Mouse (Mus musculus): Measurements from ENCODE around the gene Rab1b. TPM values are rescaled to one million over a fixed set of nuclear protein-coding genes. Genes with fewer than 3 reads are reported as not detected.

Rab1b gene
- polyA plus RNA-seq, 2 experiments, result 192 to 249 TPM

GRCm38 (mm10) chr19:5062446-5062845 lies 44.4 kb downstream of the Rab1b start:
- WGBS, result 43% methylated on average over 6 of the region's 6 CpGs
- Histone ChIP-seq H3K36me3 (ENCODE audit: control insufficient read depth, insufficient read depth, low read length) (no peaks in the 10 kb centered on the region), H3K27me3 (ENCODE audit: control insufficient read depth, insufficient read depth, low read length) (no peaks in the 10 kb centered on the region), H3K9ac (ENCODE audit: low read depth, low read length, severe bottlenecking) (no peak overlapping the region), H3K4me1 (ENCODE audit: control insufficient read depth, insufficient read depth, low read length) (peaks cover 42% of the 10 kb centered on the region), H3K4me2 (replicated peaks; ENCODE audit: low read depth, low read length, severe bottlenecking) (no peak overlapping the region), H3K9me3 (ENCODE audit: control insufficient read depth, low read length) (no peaks in the 10 kb centered on the region), H3K27ac (replicated peaks; ENCODE audit: low read depth, low read length) (no peak overlapping the region), H3K4me3 (replicated peaks; ENCODE audit: low read length) (no peak overlapping the region)
- ATAC-seq (ENCODE audit: low FRiP score, low read depth) (no peak), DNase-seq (ENCODE audit: low spot score) (no peak)
- TF ChIP-seq POLR2A (IDR thresholded peaks at IDR 0.05; ENCODE audit: borderline replicate concordance, extremely low read depth, insufficient read depth, insufficient read length), result no peak

- WGBS, result 88% methylated on average over 5 of the region's 5 CpGs
- ATAC-seq (ENCODE audit: low FRiP score, low read depth) (no peak), DNase-seq (ENCODE audit: low spot score) (no peak)
- no peaks in the 10 kb centered on the region for H3K36me3 ChIP-seq (ENCODE audit: control insufficient read depth, insufficient read depth, low read length)
- H3K9me3 ChIP-seq (ENCODE audit: control insufficient read depth, low read length), result no peaks in the 10 kb centered on the region
- no peak overlapping the region for H3K4me3 ChIP-seq (replicated peaks; ENCODE audit: low read length)
- no peaks in the 10 kb centered on the region for H3K27me3 ChIP-seq (ENCODE audit: control insufficient read depth, insufficient read depth, low read length)
- H3K4me2 ChIP-seq (replicated peaks; ENCODE audit: low read depth, low read length, severe bottlenecking), result no peak overlapping the region
- no peak for TF ChIP-seq POLR2A (IDR thresholded peaks at IDR 0.05; ENCODE audit: borderline replicate concordance, extremely low read depth, insufficient read depth, insufficient read length)
- H3K9ac ChIP-seq (ENCODE audit: low read depth, low read length, severe bottlenecking), result no peak overlapping the region
- peaks cover 38% of the 10 kb centered on the region for H3K4me1 ChIP-seq (ENCODE audit: control insufficient read depth, insufficient read depth, low read length)
- H3K27ac ChIP-seq (replicated peaks; ENCODE audit: low read depth, low read length), result no peak overlapping the region
Measured at GRCm38 (mm10) chr19:5062041-5062440, 44.8 kb downstream of the Rab1b start.

- H3K27me3 ChIP-seq (ENCODE audit: control insufficient read depth, insufficient read depth, low read length), result no peaks in the 10 kb centered on the region
- H3K27ac ChIP-seq (replicated peaks; ENCODE audit: low read depth, low read length), result 0 out of 2 replicates have a peak overlapping the region, but pooled peaks have one; percentile 38
- no peak overlapping the region for H3K9ac ChIP-seq (ENCODE audit: low read depth, low read length, severe bottlenecking)
- TF ChIP-seq POLR2A (IDR thresholded peaks at IDR 0.05; ENCODE audit: borderline replicate concordance, extremely low read depth, insufficient read depth, insufficient read length), result no peak
- 31% methylated on average over 5 of the region's 5 CpGs for WGBS
- peak; percentile 29 for ATAC-seq (ENCODE audit: low FRiP score, low read depth)
- DNase-seq (ENCODE audit: low spot score), result no peak
- no peak overlapping the region for H3K4me2 ChIP-seq (replicated peaks; ENCODE audit: low read depth, low read length, severe bottlenecking)
- H3K9me3 ChIP-seq (ENCODE audit: control insufficient read depth, low read length), result no peaks in the 10 kb centered on the region
- H3K36me3 ChIP-seq (ENCODE audit: control insufficient read depth, insufficient read depth, low read length), result no peaks in the 10 kb centered on the region
- H3K4me3 ChIP-seq (replicated peaks; ENCODE audit: low read length), result no peak overlapping the region
- H3K4me1 ChIP-seq (ENCODE audit: control insufficient read depth, insufficient read depth, low read length), result peaks cover 37% of the 10 kb centered on the region
Measured at GRCm38 (mm10) chr19:5060365-5061330, 46.2 kb downstream of the Rab1b start.

GRCm38 (mm10) chr19:5058801-5059771 lies 47.8 kb downstream of the Rab1b start:
- Histone ChIP-seq H3K36me3 (ENCODE audit: control insufficient read depth, insufficient read depth, low read length) (no peaks in the 10 kb centered on the region), H3K4me2 (replicated peaks; ENCODE audit: low read depth, low read length, severe bottlenecking) (no peak overlapping the region), H3K27me3 (ENCODE audit: control insufficient read depth, insufficient read depth, low read length) (no peaks in the 10 kb centered on the region), H3K9me3 (ENCODE audit: control insufficient read depth, low read length) (no peaks in the 10 kb centered on the region), H3K4me3 (replicated peaks; ENCODE audit: low read length) (no peak overlapping the region), H3K4me1 (ENCODE audit: control insufficient read depth, insufficient read depth, low read length) (peaks cover 33% of the 10 kb centered on the region), H3K27ac (replicated peaks; ENCODE audit: low read depth, low read length) (no peak overlapping the region), H3K9ac (ENCODE audit: low read depth, low read length, severe bottlenecking) (0 out of 2 replicates have a peak overlapping the region, but pooled peaks have one; percentile 16)
- ATAC-seq (ENCODE audit: low FRiP score, low read depth) (no peak), DNase-seq (ENCODE audit: low spot score) (no peak)
- TF ChIP-seq POLR2A (IDR thresholded peaks at IDR 0.05; ENCODE audit: borderline replicate concordance, extremely low read depth, insufficient read depth, insufficient read length), result no peak
- 22% methylated on average over 10 of the region's 10 CpGs for WGBS
